Mouse (Mus musculus): Measurements from ENCODE around the gene Zic5. TPM values are rescaled to one million over a fixed set of nuclear protein-coding genes. Genes with fewer than 3 reads are reported as not detected.

Zic5 gene
- total RNA-seq (2014; rRNA removed) (10.7 and 24.8 TPM in 2 replicates), polyA plus RNA-seq (2015; fragmentation: Nextera tagmentation; extraction: Ambion mirVana) (4.4 and 8.8 TPM in 2 replicates)

DNA sequence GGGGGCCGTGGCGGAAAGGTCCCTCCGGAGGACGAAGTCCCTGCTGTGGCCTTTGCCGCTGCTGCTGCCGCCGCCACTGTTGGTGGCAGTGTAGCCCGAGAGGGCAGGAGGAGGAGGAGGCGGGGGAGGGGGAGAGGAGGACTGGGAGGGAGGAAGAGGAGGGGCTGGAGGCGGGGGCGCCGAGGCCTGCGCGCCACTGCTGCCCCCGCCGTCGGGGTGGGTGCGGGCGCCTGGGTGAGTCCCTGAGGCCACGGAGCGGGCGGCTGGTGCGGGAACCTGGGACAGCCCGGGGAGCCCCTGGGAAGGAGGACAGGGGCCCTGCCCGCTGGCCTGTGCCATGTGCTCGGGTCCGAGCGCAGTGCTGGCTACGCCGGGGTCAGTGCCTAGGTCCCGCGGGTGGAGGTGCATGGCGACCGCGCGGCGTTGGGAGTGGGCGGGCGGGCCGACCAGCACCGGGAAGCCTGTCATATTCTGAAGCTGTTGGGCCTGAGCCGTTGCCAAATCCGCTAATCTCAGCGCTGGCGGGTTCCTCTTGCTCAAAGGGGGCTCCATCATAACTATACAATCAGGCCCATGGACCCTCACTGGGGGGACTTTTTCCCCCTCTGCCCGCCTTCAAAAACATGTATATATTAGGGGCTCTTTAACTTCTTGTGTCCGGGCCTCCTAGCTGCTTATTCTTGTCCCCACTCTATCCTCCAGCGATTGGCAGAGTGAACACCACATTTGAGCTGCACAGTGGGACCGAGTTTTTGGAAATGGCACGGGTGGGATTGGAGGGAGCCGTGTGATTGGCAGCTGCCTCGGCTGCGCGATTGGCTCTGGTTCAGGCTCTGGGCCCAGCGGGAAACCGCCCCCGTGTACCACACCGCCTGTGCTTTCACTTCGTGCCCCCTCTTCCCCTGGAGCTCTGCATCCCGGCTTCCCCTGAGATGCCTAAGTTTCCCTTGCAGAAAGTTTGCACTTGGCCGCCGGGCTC, at the start of gene Zic5:
TSS of gene Zic5 (minus strand) at position 915 of the 979 bp plus-strand sequence.
- H3K27me3 ChIP-seq (ENCODE audit: insufficient read depth, low read length) = peaks cover 48% of the 10 kb centered on the region
- ATAC-seq (ENCODE audit: low FRiP score) = peak; percentile 65
- WGBS = under 1% methylated on average over 42 of the region's 62 CpGs

DNA sequence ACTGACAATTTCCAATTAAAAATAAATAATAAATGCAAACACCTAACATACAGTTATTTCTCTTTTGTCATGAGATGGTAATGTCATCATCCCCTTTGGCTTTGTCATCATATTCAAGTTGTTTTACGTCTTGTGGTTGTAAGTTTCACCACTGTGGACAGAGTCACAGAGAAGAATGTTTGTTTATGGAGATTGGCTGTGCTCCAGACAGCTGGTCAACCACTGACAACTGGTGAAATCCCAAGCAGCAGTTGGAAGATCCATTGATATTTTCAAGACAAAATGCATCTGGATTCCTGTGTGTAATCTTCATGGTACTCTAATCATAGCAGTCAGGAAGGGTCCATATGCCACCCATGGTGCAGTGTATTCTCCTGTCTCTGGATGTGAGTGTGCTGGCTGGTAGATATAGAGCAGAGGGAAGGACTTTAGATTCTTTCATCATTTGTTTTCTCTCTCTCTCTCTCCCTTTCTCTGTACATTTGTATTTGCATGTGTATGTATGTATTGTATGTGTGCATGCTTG, 48.1 kb upstream of the Zic5 start:
- Histone ChIP-seq H3K9me3 (ENCODE audit: low read length) (no peaks in the 10 kb centered on the region), H3K27me3 (ENCODE audit: insufficient read depth, low read length) (no peaks in the 10 kb centered on the region), H3K36me3 (ENCODE audit: insufficient read depth, low read length) (no peaks in the 10 kb centered on the region), H3K4me1 (ENCODE audit: insufficient read depth, low read length) (no peaks in the 10 kb centered on the region), H3K4me2 (ENCODE audit: low read depth, low read length, poor library complexity, severe bottlenecking) (no peak overlapping the region), H3K9ac (replicated peaks; ENCODE audit: low read length, poor library complexity, severe bottlenecking) (no peak overlapping the region), H3K4me3 (ENCODE audit: low read depth, low read length) (no peak overlapping the region), H3K27ac (ENCODE audit: low read depth, low read length) (no peak overlapping the region)
- DNase-seq (ENCODE audit: low spot score) (no peak), ATAC-seq (ENCODE audit: low FRiP score) (no peak)
- 88% methylated on average over 1 of the region's 1 CpGs for WGBS
- TF ChIP-seq CTCF (IDR thresholded peaks at IDR 0.05) = no peak

More for the DNA sequence above, at the start of gene Zic5:
- Histone ChIP-seq H3K4me3 (ENCODE audit: low read depth, low read length) (peak within 1 kb of the TSS; percentile 46), H3K4me1 (ENCODE audit: insufficient read depth, low read length) (peaks cover 5% of the 10 kb centered on the region; the same call in 1 of the 2 replicates), H3K9ac (replicated peaks; ENCODE audit: low read length, poor library complexity, severe bottlenecking) (peak within 1 kb of the TSS; percentile 57), H3K27ac (ENCODE audit: low read depth, low read length) (peak within 1 kb of the TSS; percentile 77), H3K4me2 (ENCODE audit: low read depth, low read length, poor library complexity, severe bottlenecking) (peak within 1 kb of the TSS; percentile 58), H3K9me3 (ENCODE audit: low read length) (no peaks in the 10 kb centered on the region), H3K36me3 (ENCODE audit: insufficient read depth, low read length) (no peaks in the 10 kb centered on the region)
- DNase-seq (ENCODE audit: low spot score) = peak; percentile 90
- TF ChIP-seq CTCF (IDR thresholded peaks at IDR 0.05) = no peak

DNA sequence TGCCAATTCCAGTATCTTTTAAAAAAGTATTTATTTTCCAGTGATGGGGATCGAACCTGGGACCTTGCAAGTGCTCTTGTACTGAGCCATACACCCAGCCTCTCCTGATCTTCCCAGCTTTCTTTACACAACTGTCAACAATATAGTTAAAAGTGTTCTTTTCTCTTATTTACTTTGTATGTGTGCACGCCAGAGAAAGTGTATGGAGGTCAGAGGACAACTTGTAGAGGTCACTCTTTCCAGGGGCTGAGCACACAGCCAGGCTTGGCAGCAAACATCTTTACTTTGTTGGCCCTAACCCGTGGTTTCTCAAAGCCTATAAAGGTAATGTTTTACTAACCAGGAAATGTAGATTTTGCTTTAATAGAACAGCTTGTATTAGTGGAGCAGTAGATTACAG, 46.0 kb upstream of the Zic5 start:
- no peak overlapping the region for H3K9ac ChIP-seq (replicated peaks; ENCODE audit: low read length, poor library complexity, severe bottlenecking)
- H3K27ac ChIP-seq (ENCODE audit: low read depth, low read length) = no peak overlapping the region
- H3K4me1 ChIP-seq (ENCODE audit: insufficient read depth, low read length) = no peaks in the 10 kb centered on the region
- no peak for TF ChIP-seq CTCF (IDR thresholded peaks at IDR 0.05)
- 71% methylated on average over 3 of the region's 3 CpGs for WGBS
- H3K9me3 ChIP-seq (ENCODE audit: low read length) = no peaks in the 10 kb centered on the region
- no peaks in the 10 kb centered on the region for H3K27me3 ChIP-seq (ENCODE audit: insufficient read depth, low read length)
- H3K4me2 ChIP-seq (ENCODE audit: low read depth, low read length, poor library complexity, severe bottlenecking) = no peak overlapping the region
- no peaks in the 10 kb centered on the region for H3K36me3 ChIP-seq (ENCODE audit: insufficient read depth, low read length)
- no peak overlapping the region for H3K4me3 ChIP-seq (ENCODE audit: low read depth, low read length)
- no peak for ATAC-seq (ENCODE audit: low FRiP score)
- no peak for DNase-seq (ENCODE audit: low spot score)

DNA sequence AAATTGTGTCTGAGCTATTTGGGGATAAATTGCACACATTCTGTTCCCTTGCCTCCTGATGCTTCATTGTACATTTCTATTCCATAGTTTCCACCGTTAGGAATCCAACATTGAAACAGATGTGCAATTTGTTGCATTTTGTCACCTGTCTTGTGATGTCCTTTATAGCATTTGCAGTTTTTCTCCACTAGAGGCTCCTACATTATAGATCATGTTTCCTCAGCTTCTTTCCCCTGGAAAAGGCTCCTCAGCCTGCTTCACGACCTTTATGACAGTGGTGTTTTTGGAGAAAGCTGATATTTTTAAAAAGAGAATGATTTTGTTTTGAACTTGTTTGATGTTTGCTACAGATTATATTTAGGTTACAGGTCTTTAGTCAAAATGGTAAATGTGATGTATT, 43.6 kb upstream of the Zic5 start:
- peak; percentile 79 for TF ChIP-seq CTCF (IDR thresholded peaks at IDR 0.05)
- no peaks in the 10 kb centered on the region for H3K27me3 ChIP-seq (ENCODE audit: insufficient read depth, low read length)
- H3K36me3 ChIP-seq (ENCODE audit: insufficient read depth, low read length) = no peaks in the 10 kb centered on the region
- DNase-seq (ENCODE audit: low spot score) = peak; percentile 51
- H3K9ac ChIP-seq (replicated peaks; ENCODE audit: low read length, poor library complexity, severe bottlenecking) = no peak overlapping the region
- no peaks in the 10 kb centered on the region for H3K9me3 ChIP-seq (ENCODE audit: low read length)
- H3K4me1 ChIP-seq (ENCODE audit: insufficient read depth, low read length) = no peaks in the 10 kb centered on the region
- H3K27ac ChIP-seq (ENCODE audit: low read depth, low read length) = no peak overlapping the region
- H3K4me3 ChIP-seq (ENCODE audit: low read depth, low read length) = no peak overlapping the region
- no peak for ATAC-seq (ENCODE audit: low FRiP score)
- H3K4me2 ChIP-seq (ENCODE audit: low read depth, low read length, poor library complexity, severe bottlenecking) = no peak overlapping the region
- WGBS = 18% methylated on average over 2 of the region's 2 CpGs

DNA sequence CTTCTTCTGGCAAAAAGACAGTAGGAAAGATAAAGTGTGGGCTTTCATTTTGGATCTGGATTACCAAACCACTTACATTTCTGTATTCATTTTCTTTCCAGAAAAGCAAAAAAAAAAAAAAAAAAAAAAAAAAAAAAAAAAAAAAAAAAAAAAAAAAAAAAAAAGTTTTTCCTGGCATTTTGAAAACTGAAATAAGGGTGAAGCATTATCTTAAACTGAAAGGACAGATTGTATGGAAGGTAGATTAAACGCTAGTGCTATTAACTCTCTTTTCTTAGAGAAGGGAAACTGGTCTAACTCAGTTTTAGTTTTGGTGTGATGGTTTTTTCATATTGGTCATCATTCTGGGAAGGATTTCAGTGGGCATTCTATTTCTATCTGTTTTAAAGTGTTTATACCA, 26.5 kb upstream of the Zic5 start:
- 71% methylated on average over 1 of the region's 1 CpGs for WGBS
- DNase-seq (ENCODE audit: low spot score) (no peak), ATAC-seq (ENCODE audit: low FRiP score) (no peak)
- Histone ChIP-seq H3K4me2 (ENCODE audit: low read depth, low read length, poor library complexity, severe bottlenecking) (no peak overlapping the region), H3K27me3 (ENCODE audit: insufficient read depth, low read length) (peaks cover 28% of the 10 kb centered on the region), H3K4me1 (ENCODE audit: insufficient read depth, low read length) (no peaks in the 10 kb centered on the region), H3K9ac (replicated peaks; ENCODE audit: low read length, poor library complexity, severe bottlenecking) (no peak overlapping the region), H3K4me3 (ENCODE audit: low read depth, low read length) (no peak overlapping the region), H3K27ac (ENCODE audit: low read depth, low read length) (no peak overlapping the region), H3K9me3 (ENCODE audit: low read length) (no peaks in the 10 kb centered on the region), H3K36me3 (ENCODE audit: insufficient read depth, low read length) (no peaks in the 10 kb centered on the region)
- no peak for TF ChIP-seq CTCF (IDR thresholded peaks at IDR 0.05)

DNA sequence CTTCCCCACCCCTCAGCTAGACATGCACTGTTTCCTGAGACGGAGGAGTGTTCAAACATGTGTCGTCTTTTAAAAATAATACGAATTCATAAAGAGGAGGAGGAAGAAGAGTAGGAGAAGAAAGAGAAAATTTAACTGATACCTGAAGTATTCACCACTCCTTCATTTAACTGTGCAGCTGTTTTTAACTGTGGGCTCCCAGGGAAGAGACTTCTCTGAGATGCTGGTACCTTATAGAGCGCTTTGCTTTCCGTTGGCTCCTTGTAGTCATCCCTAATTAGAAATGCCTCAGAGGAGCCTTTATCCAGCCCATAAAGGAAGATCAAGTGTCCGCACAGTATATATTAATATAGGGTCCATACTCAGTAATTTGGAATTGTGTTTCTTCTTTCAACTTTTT, 26.0 kb upstream of the Zic5 start:
- H3K4me1 ChIP-seq (ENCODE audit: insufficient read depth, low read length) = no peaks in the 10 kb centered on the region
- no peak overlapping the region for H3K27ac ChIP-seq (ENCODE audit: low read depth, low read length)
- DNase-seq (ENCODE audit: low spot score) (no peak), ATAC-seq (ENCODE audit: low FRiP score) (no peak)
- H3K36me3 ChIP-seq (ENCODE audit: insufficient read depth, low read length) = no peaks in the 10 kb centered on the region
- H3K4me3 ChIP-seq (ENCODE audit: low read depth, low read length) = no peak overlapping the region
- 79% methylated on average over 6 of the region's 6 CpGs for WGBS
- no peak overlapping the region for H3K9ac ChIP-seq (replicated peaks; ENCODE audit: low read length, poor library complexity, severe bottlenecking)
- peaks cover 31% of the 10 kb centered on the region for H3K27me3 ChIP-seq (ENCODE audit: insufficient read depth, low read length)
- no peak for TF ChIP-seq CTCF (IDR thresholded peaks at IDR 0.05)
- no peaks in the 10 kb centered on the region for H3K9me3 ChIP-seq (ENCODE audit: low read length)
- H3K4me2 ChIP-seq (ENCODE audit: low read depth, low read length, poor library complexity, severe bottlenecking) = no peak overlapping the region

Measured in midbrain, postnatal 0 days (tissue).